Mouse (Mus musculus): ENCODE measurements around the gene Hspa1l.

DNA sequence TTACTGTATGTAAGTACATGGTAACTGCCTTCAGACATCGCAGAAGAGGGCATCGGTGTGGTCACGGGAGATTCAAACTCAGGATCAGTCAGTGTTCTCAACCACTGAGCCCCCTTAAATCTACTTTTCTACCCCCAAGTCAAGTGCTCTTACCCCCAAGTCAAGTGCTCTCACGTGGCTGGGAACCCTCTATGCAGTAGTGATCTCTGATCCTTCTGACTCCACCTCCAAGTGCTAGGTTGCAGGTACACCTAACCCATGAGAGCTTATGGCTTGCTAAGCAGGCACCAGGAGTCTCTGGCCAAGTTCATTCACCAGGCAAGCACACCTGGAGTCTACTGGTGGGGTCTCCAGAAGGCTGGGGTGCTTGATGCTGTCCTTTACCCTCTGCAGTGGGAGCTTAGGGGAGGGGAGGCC lies 22.9 kb upstream of the Hspa1l start:
- TF ChIP-seq CTCF (IDR thresholded peaks at IDR 0.05; ENCODE audit: insufficient read depth, low read depth, low read length) (no peak), POLR2A (IDR thresholded peaks at IDR 0.05; ENCODE audit: insufficient read depth, low read depth, low read length) (no peak)
